ENCODE assay signal across 19 mouse cellular contexts in genomic region chr8:28427544-28428135, GRCm38 (mm10).
DNase-seq lines count a peak whose midpoint lies in the region; ATAC-seq lines count a peak whose summit lies in the region.
"Had no signal": no experiment of that assay in that cellular context is flagged by ENCODE, and none has a peak within 500 bp of the region (broad histone marks: within the 10 kb centered on the region; RNA-seq: fewer than 3 reads in every experiment).

No protein-coding gene starts in this region.

- DNase-seq in cerebellum, postnatal 10 days, result peak; percentile 6
- no peak for DNase-seq in cerebellum, adult 9-11 months
- peak; percentile 1 for DNase-seq in hindbrain, embryonic 11.5 days (ENCODE audit: low spot score)
- no peak for DNase-seq in hindbrain, embryonic 10.5 days (ENCODE audit: low spot score)
- peak; percentile 64 for DNase-seq in embryonic facial prominence, embryonic 14.5 days (ENCODE audit: low spot score)
- DNase-seq in lung, postnatal 4 days, result no peak
- no peak for DNase-seq in cerebellum, adult 9-10 months
- DNase-seq: cerebellum, adult 2 months; gastrocnemius, postnatal 36 days; thymus, adult 18-20 months had no signal

- no peaks in the 10 kb centered on the region for H3K4me1 ChIP-seq in hindbrain, embryonic 11.5 days (replicated peaks; ENCODE audit: control insufficient read depth, insufficient read depth, low read length)
- H3K4me1 ChIP-seq in hindbrain, embryonic 10.5 days (replicated peaks), result no peaks in the 10 kb centered on the region
- H3K4me1 ChIP-seq in embryonic facial prominence, embryonic 14.5 days (ENCODE audit: control insufficient read depth, insufficient read depth, low read length), result no peaks in the 10 kb centered on the region
- H3K4me1 ChIP-seq in midbrain, embryonic 15.5 days, result 0 out of 2 replicates have a peak, but pooled peaks cover 5% of the 10 kb centered on the region
- H3K4me1 ChIP-seq: embryonic facial prominence, embryonic 13.5 days; heart, embryonic 12.5 days; kidney, embryonic 15.5 days; megakaryocyte, embryonic 14.5 days; neural tube, embryonic 12.5 days had no signal

- ATAC-seq in hindbrain, embryonic 11.5 days (ENCODE audit: low FRiP score), result peak; percentile 56; the same call in 1 of the 2 replicates
- peak; percentile 81 for ATAC-seq in embryonic facial prominence, embryonic 14.5 days (ENCODE audit: low read depth)
- peak; percentile 86 for ATAC-seq in midbrain, embryonic 15.5 days (replicated peaks)
- ATAC-seq: Patski had no signal

- no peaks in the 10 kb centered on the region for H3K36me3 ChIP-seq in hindbrain, embryonic 11.5 days (ENCODE audit: control insufficient read depth, insufficient read depth, low read length)
- no peaks in the 10 kb centered on the region for H3K36me3 ChIP-seq in hindbrain, embryonic 10.5 days
- H3K36me3 ChIP-seq in embryonic facial prominence, embryonic 14.5 days (ENCODE audit: control insufficient read depth, insufficient read depth, low read length), result no peaks in the 10 kb centered on the region
- no peaks in the 10 kb centered on the region for H3K36me3 ChIP-seq in midbrain, embryonic 15.5 days (replicated peaks)
- H3K36me3 ChIP-seq: embryonic facial prominence, embryonic 13.5 days; heart, embryonic 12.5 days; kidney, embryonic 15.5 days; neural tube, embryonic 12.5 days had no signal

- H3K9me3 ChIP-seq in hindbrain, embryonic 11.5 days (ENCODE audit: control insufficient read depth, low read length), result no peaks in the 10 kb centered on the region
- H3K9me3 ChIP-seq in hindbrain, embryonic 10.5 days, result no peaks in the 10 kb centered on the region
- no peaks in the 10 kb centered on the region for H3K9me3 ChIP-seq in embryonic facial prominence, embryonic 14.5 days (ENCODE audit: control insufficient read depth, low read length)
- no peaks in the 10 kb centered on the region for H3K9me3 ChIP-seq in midbrain, embryonic 15.5 days
- H3K9me3 ChIP-seq: embryonic facial prominence, embryonic 13.5 days; heart, embryonic 12.5 days; kidney, embryonic 15.5 days; neural tube, embryonic 12.5 days had no signal

- H3K9ac ChIP-seq in hindbrain, embryonic 11.5 days (ENCODE audit: low read depth, low read length), result no peak overlapping the region
- H3K9ac ChIP-seq in embryonic facial prominence, embryonic 14.5 days (ENCODE audit: low read depth, low read length), result no peak overlapping the region
- no peak overlapping the region for H3K9ac ChIP-seq in midbrain, embryonic 15.5 days
- H3K9ac ChIP-seq: embryonic facial prominence, embryonic 13.5 days; heart, embryonic 12.5 days; kidney, embryonic 15.5 days; neural tube, embryonic 12.5 days had no signal

- no peak overlapping the region for H3K27ac ChIP-seq in hindbrain, embryonic 11.5 days (ENCODE audit: low read depth, low read length)
- H3K27ac ChIP-seq in hindbrain, embryonic 10.5 days, result no peak overlapping the region
- no peak overlapping the region for H3K27ac ChIP-seq in embryonic facial prominence, embryonic 14.5 days (replicated peaks; ENCODE audit: low read depth, low read length)
- peak overlapping the region; percentile 16 for H3K27ac ChIP-seq in midbrain, embryonic 15.5 days
- H3K27ac ChIP-seq: embryonic facial prominence, embryonic 13.5 days; kidney, embryonic 15.5 days; neural tube, embryonic 12.5 days had no signal

- no peak overlapping the region for H3K4me2 ChIP-seq in hindbrain, embryonic 11.5 days (replicated peaks; ENCODE audit: low read depth, low read length)
- no peak overlapping the region for H3K4me2 ChIP-seq in embryonic facial prominence, embryonic 14.5 days (ENCODE audit: low read depth, low read length)
- no peak overlapping the region for H3K4me2 ChIP-seq in midbrain, embryonic 15.5 days
- H3K4me2 ChIP-seq: embryonic facial prominence, embryonic 13.5 days; heart, embryonic 12.5 days; kidney, embryonic 15.5 days; liver, embryonic 11.5 days; neural tube, embryonic 12.5 days had no signal

- no peak overlapping the region for H3K4me3 ChIP-seq in hindbrain, embryonic 11.5 days (ENCODE audit: low read depth, low read length)
- H3K4me3 ChIP-seq in hindbrain, embryonic 10.5 days, result no peak overlapping the region
- no peak overlapping the region for H3K4me3 ChIP-seq in embryonic facial prominence, embryonic 14.5 days (ENCODE audit: low read depth, low read length)
- H3K4me3 ChIP-seq in midbrain, embryonic 15.5 days, result no peak overlapping the region
- H3K4me3 ChIP-seq: embryonic facial prominence, embryonic 13.5 days; heart, embryonic 12.5 days; kidney, embryonic 15.5 days; megakaryocyte, embryonic 14.5 days; neural tube, embryonic 12.5 days had no signal

- H3K27me3 ChIP-seq in hindbrain, embryonic 11.5 days (ENCODE audit: control insufficient read depth, insufficient read depth, low read length), result no peaks in the 10 kb centered on the region
- H3K27me3 ChIP-seq in hindbrain, embryonic 10.5 days (ENCODE audit: insufficient read depth, poor library complexity, severe bottlenecking), result no peaks in the 10 kb centered on the region
- H3K27me3 ChIP-seq in embryonic facial prominence, embryonic 14.5 days (replicated peaks; ENCODE audit: control insufficient read depth, insufficient read depth, low read length), result no peaks in the 10 kb centered on the region
- no peaks in the 10 kb centered on the region for H3K27me3 ChIP-seq in midbrain, embryonic 15.5 days (replicated peaks)
- H3K27me3 ChIP-seq: CH12.LX; embryonic facial prominence, embryonic 13.5 days; heart, embryonic 12.5 days; kidney, embryonic 15.5 days; megakaryocyte, embryonic 14.5 days; neural tube, embryonic 12.5 days; Patski had no signal

- 74% methylated on average over 7 of the region's 7 CpGs for WGBS in hindbrain, embryonic 11.5 days
- WGBS in hindbrain, embryonic 10.5 days, result 75% methylated on average over 7 of the region's 7 CpGs
- WGBS in embryonic facial prominence, embryonic 14.5 days, result 50% methylated on average over 7 of the region's 7 CpGs
- WGBS in midbrain, embryonic 15.5 days, result 33% methylated on average over 7 of the region's 7 CpGs

Comparison
In these comparisons a context has a peak if more than half of its experiments do, and no peak if none do; other contexts are left out.
1. DNase-seq: peak in cerebellum, postnatal 10 days (2 of 2), hindbrain, embryonic 11.5 days (single experiment) and embryonic facial prominence, embryonic 14.5 days (single experiment); none in cerebellum, adult 9-11 months (single experiment), hindbrain, embryonic 10.5 days (single experiment), lung, postnatal 4 days (0 of 2) and cerebellum, adult 9-10 months (single experiment).
2. Peak in every context shown above with its lines, with median percentiles within 50 percentile points of each other: ATAC-seq.